Mouse (Mus musculus) layer of hippocampus, postnatal 14 days (tissue): Measurements from ENCODE around the gene Hand1. TPM values are rescaled to one million over a fixed set of nuclear protein-coding genes. Genes with fewer than 3 reads are reported as not detected.
"Not testable (repeated sequence)": the region's sequence is repeated elsewhere in the genome, so short reads cannot be mapped to it uniquely, and the experiment has no call there.

Experiments used
- DNase-seq, 2 experiments: peaks; one replicate each; pipeline ENCODE4 v3.0.0; 2021 to 2022; ENCODE audit warnings: low spot score in 2 of 2, mixed read lengths in 1 of 2
- long read RNA-seq, 2 experiments: library from polyadenylated mRNA; stranded (forward); transcript quantifications; one replicate each; pipeline ENCODE4 v2.0.0; 2021
- total RNA-seq, 2 experiments: library from RNA; stranded (reverse); gene quantifications; 2 replicates each; pipeline ENCODE4 v1.2.3; 2021

Gene Hand1
- total RNA-seq = not detected
- long read RNA-seq, experiment 1 = 0 reads
- long read RNA-seq, experiment 2 = 0 reads

DNA sequence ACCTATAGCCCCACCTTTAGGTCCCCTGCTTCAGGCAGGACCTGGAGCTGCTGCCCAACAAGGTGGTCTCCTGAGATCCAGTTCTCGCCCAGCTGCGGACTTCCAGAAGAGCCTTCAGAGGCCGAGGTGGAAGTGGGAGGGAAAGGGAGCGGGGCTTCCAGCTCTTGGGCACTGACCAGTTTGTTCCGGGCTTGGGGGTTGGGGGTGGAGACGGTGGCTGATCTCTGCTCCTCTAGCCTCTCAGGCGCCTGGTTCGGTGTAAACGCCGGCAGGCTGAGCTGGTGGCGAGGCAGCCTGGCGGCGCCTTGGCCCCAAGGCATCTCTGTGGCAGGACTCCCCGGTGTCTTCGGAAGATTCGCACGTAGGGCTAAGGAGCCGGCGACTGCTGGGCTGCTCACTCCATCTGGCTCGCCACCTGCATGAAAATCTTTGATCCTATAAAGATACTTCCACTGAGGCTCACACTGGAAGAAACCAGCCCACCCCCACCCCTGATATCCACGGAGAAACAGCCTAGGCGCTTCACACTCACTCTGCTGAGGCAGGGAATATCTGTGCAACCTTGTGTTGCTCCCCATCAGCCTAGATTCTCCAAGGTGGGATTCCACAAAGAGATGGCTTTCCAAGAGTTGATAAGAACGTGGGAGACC, at the start of gene Hand1:
TSS of gene Hand1 (minus strand) at position 267 of the 650 bp plus-strand sequence.
- DNase-seq = no peak

DNA sequence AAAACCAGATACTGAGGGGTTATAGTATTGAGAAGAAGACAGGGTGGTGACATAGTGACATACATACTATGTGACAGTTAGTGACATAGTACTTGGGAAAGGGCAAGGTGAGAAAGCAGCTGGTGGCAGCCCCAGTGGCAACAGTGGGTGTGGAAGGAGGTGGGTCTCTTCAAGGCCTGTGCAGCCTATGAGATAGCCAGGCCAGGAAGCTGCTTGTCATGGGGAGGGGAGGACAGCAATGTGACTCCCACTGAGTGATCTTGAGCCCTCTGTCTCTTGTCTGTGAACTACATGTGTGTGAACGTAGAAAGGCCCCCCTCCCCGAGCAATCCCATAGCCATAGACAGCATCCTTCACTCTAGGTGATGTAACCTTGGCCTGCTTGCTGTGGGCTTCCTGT, 43.5 kb upstream of the Hand1 start:
- no peak for DNase-seq

DNA sequence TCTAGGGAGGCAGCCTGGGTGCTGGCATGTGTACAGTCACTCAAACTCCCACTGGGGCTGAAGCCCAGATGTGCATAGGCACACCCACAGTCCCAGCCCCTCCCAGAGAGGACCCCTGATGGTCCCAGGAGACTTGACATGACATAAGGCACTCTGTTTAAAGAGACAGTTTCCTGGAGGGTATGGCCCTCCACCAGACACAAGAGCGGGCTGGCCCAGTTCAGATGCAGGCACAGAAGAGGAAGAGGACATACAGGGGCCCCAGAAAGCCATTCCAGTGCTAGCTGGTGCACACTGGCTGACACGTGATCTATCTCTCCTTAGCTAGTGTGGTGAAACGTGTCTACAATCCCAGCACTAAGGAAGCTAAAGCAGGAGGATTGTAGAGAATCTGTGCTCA, 40.4 kb upstream of the Hand1 start:
- no peak for DNase-seq

DNA sequence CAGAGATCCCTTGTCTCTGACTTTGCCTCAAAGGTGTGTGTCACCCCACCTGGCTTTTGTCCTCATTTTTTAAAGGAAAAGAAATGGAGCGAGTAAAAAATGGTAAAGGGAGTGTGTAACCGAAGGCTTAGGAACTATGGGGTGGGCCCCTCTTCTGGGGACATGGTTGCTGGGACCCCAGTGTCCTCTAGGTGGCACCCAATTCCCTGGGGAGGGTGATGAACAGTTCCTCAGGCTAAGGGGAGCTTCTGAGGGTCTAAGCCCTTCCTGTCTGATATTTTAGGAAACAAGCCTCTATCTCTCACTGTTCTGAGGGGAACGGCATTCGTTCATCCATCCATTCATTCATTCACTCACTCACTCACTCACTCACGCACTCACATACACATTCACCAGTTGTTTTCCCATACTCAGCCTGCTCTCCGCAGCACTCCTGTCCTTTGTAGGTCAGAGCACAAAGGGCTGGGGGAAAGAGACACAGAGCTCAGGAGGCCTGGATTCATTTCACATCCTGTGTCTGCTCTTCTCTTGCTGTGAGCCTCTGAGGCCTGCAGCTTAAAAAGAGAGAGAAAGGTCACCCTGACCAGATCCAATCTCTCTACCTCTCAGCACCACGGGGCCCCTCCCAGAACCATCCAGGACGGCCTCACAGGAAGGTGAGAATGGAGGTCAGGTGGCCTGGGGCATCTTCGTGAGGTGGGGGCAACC, 36.3 kb upstream of the Hand1 start:
- peak; percentile 17 to 19 for DNase-seq

DNA sequence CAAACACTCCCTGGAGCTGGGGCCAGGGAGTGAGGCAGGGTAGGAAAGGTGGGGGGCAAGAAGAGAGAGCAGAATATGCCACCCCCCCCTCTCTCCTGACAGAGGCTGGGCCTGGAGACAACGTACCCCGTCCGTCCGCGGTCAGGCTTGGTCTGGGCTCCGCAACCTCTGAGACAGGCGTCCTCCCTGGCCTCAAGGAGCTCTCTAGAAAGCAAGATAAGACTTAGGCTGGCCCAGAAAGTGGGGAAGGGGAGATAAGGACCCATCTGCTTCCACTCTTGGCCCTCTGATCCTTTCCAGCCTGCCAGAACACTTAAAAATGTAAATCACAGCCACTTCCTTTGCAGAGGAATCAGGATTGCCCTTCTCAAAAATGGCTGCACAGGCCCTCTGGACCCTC, 33.8 kb upstream of the Hand1 start:
- no peak for DNase-seq

DNA sequence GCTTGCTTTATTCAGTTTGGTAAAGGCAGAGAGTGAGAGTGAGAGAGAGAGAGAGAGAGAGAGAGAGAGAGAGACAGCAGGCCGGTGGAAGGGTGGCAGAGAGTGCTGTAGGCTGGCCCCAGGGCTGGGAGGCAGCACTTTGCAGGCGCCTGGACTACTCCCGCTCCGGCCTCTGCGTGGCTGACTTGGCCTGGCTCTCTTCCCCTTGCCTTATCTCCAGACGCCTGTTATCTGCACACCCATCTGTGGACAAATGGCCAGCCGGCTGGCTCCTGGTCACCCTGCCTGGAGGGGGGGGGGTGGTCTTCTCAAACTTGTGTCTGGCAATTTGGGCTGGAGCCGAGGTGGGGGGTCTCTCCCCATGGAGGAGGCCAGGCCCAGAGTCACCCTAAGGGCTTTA, 32.0 kb upstream of the Hand1 start:
- no peak for DNase-seq

DNA sequence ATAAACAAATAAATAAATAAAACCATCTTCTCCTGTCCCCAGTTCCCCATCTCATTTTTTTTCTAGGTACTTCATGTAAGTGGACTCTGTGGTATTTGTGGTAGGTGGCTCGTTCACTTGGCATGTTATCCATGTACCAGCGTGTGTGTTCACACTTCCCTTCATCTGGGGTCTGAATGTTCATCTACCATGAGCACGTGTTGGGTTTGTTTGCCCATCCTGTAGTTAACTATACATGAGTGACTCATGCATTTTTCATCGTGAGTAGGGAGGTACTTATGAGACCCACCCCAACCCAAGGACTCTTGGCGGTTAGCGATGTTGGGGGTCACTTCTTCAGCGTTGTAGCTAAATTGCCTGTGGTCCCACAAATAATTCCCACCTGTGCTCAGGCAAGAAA, 29.5 kb upstream of the Hand1 start:
- no peak for DNase-seq

DNA sequence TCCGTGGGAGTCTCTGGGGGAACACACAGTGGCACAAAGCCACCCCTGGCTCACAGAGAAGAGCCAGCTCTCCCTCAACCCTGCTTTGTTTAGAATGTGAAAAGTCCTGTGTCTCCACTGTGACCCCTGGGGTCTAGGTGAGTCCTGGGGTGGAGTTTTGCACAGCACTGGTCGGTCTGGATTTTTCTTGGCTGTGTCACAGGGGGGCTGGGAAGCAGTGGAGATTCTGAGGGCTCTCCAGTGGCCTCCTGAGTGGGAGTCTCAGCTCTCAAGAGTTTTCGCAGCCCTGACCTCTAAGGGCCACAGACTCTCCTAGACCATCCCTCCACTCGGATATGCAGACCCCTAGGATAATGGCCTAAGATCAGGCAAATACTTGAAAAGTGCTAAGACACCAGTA, 25.1 kb upstream of the Hand1 start:
- DNase-seq = no peak

DNA sequence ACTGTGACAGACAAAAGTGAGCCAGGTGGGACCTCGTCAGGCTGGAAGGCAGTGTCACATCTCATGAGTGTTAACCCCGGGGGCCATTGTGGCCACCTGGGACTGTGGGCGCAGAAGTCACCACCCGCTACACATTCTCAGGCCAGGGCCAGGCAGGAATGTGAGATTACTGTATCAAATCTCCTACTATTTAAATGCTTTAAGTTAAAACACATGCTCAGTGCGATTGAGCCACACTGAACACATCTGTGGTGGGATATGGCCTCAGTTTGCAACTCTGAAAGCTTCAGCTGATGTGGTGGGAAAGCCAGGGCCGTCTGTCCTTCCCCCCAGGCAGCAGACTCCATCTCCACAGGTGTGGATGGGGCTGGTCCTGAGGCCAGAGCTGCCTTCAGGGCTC, 21.0 kb upstream of the Hand1 start:
- DNase-seq = no peak

DNA sequence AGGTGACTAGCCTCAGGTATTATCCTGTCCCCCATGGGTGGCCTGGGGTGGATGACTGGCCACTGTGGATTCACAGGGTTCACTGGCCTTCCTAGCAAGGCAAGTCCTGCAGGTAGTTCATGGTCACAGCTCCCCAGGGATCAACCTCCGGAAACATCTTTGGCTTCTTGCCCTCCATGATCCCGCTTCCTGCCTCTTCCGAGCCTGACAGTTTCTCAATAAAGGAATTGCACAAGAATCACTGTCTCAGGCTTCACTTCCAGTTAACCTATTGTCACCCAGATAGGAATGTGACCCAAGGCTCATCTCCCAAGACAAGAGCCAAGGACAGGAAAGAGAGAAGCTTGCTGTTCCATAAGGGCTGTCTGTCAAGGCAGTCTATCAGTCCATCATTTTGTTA, 18.3 kb upstream of the Hand1 start:
- DNase-seq = no peak

DNA sequence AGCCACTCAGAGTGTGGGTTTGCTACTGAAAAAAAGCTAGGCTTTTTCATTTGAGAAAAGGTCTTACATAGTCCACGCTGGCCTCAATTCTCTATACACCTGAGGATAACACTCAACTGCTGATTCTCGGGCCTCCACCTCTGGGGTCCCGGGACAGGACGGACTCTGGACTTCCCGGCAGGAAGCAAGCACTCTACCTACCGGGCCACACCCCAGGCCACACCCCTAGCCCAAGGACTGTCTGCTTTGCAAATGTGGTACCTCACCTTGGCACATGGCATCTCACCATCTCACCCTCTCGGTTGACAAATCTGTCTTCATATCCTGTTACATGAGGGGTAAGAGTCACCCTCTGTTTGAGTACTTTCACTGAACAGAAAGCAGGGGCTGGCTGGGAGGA, 17.7 kb upstream of the Hand1 start:
- DNase-seq = no peak

DNA sequence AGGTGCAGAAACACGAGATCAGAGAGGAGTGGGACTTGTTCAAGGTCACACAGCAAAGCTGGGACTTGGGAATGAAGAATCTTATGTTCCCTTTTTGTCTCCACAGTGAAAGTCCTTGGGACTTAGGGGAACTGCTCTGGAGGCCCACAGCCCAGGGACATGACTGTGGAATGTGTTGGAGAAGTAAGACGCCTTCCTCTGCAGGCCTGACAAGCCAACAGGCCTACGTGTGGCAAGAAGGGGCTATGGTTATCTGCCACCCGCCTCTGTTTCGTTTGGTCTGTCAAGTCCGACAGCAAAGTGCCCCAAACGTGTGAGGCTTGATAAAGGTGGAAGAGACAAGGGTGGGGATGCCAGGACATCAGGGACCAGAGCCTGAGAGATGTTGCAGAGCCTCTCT, 14.8 kb upstream of the Hand1 start:
- DNase-seq = no peak

DNA sequence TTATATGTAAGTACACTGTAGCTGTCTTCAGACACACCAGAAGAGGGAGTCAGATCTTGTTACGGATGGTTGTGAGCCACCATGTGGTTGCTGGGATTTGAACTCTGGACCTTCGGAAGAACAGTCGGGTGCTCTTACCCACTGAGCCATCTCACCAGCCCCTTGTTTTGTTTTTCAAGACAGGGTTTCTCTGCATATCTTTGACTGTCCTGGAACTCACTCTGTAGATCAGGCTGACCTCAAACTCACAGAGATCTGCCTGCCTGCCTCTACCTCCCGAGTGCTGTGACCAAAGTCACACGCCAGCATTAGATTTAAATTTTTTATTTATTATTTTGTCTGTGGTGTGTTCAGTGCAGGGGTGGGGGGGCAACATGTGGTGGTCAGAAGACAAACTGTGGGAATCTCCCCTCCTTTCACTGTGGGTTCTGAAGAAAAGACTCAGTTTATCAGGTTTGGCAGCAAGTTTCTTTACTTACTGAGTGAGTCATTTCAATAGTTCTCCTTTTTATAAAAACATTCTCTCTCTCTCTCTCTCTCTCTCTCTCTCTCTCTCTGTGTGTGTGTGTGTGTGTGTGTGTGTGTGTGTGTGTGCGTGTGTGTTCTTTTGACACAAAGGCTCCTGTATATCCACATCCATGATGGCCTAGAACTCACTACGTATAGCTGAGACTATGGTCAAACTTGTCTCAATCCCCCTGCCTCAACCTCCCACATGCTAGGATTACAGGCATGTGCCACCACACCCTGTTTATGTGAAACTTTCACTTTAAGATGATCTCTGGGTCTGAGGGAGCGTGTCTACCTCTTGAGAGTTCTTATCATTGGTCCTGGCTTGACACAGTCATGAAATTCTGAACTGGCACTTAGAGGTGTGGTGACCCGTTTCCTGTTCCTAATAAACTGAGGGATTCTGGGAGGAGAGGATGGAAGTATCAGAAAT, 14.1 kb upstream of the Hand1 start:
- DNase-seq = not testable (repeated sequence)

DNA sequence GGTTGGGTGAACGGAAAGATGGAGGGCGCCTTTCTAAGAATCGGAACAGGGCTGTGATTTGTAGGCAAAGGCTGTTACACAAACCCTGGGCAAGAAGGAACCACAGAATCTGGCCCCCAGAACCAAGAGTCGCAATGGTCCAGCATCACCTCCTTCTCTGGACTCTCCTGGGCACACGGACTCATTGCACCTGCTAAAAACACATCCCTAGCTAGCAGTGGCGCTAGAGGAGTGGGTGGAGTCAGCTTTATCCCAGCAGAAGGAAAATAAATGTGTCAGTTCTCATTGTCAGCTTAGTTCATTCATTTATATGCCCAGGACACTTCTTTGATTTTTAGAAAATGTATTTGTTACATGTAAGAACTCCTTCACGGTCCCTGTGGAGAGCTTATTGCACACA, 8.8 kb upstream of the Hand1 start:
- DNase-seq = no peak

DNA sequence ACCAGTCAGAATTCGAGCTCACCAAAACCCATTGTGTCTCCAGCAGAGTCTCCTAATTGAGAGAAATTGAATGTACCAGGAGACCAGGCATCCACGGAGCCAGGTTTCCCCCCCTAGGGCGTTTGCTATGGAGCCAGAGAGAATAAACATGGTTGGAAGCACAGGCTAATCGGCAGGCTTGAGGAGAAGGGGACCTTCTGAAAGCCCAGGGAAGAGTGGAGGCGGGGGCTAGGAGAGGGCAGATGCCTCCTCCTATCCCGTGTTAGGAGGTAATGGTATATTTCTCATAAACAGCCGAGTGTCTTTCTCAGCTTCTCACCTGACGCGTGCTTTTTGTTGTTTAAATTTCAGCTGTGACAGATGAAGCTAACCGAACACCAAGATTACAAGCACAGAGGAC, 8.4 kb upstream of the Hand1 start:
- no peak for DNase-seq

DNA sequence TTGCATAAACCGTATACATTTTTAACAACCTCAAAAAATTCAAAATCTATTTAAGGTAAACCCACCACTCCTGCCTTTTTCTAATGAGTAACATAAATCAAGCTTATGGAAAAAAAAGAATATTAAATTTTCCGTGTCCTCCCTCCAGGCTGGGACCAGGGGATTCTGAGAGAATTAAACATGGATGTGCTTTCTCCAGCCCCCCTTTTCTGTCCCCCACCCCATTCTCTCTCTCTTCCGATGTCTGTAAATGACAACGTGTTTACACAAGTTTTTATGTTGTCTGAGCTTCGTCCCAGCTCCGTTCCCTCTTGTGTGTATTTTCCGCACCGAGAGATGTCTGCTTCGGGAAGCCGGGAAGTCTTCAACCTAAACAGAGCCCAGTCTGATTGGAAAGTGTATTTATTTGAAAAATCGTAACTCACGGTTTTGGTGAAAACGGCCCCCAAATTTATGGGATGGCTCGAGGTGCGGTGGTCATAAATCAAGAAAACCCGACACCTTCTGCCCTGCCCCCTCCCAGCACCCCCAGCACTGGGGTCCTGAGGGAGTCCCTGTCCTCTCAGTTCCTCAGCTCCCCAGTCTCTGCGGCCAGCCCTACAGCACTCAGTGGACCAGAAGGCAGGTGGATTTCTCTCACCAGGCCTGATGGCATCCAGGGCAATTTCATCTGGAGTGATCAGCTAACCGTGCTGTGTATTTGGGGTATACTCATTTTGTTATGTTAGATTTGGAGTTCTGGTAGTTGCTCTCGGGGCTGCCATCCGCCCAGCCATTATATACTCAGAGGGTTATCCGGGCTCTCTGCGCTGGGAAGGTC, 5.5 kb upstream of the Hand1 start:
- DNase-seq = no peak

DNA sequence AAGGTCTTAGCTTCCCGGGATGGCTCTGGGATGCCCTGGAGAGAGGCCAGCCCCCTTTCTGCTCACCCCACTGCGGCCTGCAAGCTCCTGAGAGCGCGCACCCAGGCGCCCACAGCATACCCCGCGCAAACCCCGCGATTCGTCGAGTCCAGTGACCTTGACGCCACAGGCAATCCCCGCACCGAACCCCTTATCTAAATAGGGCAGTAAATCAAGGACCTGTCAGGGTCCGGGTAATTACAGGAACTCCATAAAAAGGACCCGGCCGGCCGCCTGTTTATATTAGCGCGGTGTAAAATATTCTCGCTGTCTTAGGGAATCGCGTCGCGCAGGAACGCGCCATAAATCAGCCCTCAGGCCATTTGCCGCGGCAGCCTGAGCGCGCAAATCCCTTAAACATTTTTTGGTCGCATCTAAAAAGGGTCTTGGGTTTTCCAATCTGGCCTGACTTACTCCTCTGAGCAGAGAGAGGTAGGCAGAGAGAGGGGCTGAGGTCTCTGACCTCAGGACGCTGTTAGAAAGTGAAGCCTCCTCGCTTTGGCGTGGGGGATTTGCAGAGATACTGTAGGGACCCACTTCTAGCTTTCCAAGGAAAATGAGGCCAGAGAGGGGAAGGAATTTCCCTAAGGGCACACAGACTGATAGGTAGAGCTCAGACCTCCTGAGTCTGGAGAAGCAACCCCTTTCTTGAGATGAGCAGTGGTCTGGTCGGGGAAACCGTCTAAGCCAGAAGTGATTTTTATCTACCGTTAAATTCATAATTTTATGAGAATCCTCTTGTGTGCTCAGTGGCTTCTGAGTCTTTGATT, 4.5 kb upstream of the Hand1 start:
- DNase-seq = no peak

DNA sequence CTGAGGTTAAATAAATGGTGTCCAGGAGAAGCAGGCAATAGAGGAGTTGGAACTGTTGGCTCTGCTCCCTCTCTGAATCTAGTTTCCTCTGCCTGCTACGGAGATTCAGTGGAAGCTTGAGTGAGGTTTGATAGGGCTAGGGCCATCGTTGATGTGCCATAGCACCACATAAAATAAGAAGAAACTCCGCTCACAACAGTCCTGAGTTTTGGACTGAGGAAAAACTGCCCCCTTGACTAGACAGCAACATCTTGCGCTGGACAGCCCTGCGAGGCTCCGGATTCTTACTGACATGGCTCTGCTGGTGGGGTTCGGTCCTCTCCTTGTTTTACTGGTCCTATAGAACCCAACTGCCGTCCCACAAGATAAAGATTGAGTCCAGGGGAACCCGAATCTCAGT, 3.8 kb upstream of the Hand1 start:
- DNase-seq = no peak

DNA sequence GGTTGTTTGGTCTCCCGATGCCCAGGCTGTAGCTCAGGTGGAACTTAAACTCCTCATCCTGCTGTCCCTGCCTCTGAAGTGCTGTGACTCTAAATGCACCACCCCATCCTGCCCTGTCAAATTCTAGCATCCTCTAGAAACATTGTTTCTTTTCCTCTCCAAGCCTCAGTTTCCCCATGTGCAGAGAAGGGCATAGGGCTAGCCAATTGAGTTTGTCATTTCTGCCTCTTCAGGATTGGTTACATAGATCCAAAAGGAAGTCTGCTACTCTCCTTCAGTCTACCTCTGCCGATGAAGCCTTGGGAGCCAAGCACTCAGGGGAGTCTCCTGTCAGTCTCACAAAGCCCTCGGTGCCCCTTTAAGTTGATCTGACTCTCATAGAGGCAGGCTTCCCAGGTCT, 3.3 kb upstream of the Hand1 start:
- no peak for DNase-seq

DNA sequence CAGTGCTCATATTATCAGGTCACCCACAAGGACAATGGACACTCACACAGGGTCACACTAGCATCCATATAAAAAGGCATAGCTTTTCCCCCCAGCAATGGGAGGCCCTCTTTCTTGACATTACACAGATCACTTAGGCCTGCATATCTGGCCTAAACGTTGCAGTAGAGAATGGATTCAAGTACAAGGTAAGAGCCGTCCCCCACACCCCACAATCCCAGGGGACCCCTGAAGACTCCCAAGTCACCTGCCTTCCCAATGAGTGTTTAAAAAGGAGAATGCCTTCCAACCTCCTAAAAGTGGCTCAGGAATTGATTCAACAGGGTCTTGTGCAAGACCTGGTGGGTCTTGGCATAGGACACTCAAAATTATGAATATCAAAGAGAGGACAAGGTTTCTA, 2.7 kb upstream of the Hand1 start:
- no peak for DNase-seq
